Mouse (Mus musculus): ENCODE data around the gene Sgms1. TPM values are rescaled to one million over a fixed set of nuclear protein-coding genes. Genes with fewer than 3 reads are reported as not detected.
A peak's percentile ranks its signal among the peaks of the same experiment; 100 is the strongest.
"Not testable (repeated sequence)": the region's sequence is repeated elsewhere in the genome, so short reads cannot be mapped to it uniquely, and the experiment has no call there.

The Sgms1 gene
- total RNA-seq, 2 experiments from 2014 or later = 55.3 to 63.9 TPM

DNA sequence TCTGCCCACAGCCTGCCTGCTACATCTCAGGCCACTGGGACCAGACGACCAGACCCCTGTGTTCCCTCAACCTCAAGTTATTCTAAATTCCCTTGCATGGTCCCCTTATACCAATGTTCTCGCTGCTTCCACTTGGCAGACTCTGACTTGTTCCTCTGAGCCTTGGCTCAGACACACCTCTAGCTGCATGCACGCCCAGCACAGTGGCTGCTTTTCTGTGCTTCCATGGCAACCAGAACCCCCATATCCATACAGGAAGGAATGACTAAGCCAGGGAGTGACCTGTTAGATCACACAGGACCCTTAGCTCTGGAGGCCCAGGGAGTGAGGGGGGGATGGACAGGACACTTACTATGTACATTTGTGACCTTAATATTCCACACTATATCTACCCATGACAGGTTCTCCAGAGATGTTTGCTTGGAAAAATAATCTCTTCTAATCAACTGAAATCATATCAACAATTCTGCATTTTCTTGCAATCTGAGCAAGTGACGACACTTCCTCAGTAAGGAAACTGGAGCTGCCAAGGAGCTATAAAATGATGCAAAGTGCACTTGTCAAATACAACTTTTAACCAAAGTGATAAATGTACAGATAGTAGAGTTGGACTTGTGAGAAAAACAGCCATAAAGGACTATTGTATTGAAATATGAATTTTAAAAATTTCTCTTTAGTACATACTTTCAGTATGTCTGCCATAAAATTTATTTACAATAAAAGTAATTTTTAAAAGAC is 252.5 kb downstream of the Sgms1 start:
- DNase-seq = peak; percentile 41 to 74

DNA sequence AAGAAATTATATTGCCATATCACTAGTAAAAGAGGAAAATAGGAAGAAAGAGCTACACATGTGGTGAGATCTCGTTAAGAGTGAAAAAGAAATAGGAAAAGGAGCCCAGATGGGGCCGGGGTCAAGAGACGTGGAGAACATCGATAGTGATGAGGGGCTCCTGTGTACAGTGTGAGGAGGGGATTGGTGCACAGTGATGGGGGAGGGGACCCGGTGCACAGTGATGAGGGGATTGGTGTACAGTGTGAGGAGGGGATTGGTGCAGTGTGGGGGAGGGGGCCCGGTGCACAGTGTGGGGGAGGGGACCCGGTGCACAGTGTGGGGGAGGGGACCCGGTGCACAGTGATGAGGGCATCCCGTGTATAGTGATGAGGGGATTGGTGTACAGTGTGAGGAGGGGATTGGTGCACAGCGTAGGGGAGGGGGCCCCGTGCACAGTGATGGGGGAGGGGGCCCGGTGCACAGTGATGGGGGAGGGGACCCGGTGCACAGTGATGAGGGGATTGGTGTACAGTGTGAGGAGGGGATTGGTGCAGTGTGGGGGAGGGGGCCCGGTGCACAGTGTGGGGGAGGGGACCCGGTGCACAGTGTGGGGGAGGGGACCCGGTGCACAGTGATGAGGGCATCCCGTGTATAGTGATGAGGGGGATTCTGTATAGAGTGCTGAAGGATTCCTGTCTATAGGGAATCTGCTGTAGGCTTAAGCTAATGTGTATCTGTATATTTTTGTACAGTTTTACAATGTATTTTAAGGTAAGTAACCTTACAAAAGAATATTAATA is 257.6 kb downstream of the Sgms1 start:
- not testable (repeated sequence) for DNase-seq

DNA sequence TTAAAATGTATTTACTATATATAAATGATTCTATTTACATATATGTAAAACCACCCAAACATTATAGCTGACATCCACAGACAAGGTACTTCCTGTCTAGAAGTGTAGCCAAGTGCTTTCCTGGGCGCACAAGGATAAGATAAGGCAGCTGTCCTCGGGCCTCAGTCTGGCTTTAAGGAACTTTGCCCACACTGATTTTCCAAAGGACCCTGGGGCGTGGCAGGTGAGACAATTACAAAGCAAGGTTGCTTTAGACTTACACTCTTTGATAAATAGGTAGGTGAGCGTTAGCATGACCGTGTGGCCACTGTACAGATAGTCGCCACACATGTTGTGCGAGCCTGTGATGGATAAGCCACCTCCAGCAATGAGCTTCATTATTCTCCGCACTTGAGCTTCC is 260.2 kb downstream of the Sgms1 start:
- no peak for DNase-seq

DNA sequence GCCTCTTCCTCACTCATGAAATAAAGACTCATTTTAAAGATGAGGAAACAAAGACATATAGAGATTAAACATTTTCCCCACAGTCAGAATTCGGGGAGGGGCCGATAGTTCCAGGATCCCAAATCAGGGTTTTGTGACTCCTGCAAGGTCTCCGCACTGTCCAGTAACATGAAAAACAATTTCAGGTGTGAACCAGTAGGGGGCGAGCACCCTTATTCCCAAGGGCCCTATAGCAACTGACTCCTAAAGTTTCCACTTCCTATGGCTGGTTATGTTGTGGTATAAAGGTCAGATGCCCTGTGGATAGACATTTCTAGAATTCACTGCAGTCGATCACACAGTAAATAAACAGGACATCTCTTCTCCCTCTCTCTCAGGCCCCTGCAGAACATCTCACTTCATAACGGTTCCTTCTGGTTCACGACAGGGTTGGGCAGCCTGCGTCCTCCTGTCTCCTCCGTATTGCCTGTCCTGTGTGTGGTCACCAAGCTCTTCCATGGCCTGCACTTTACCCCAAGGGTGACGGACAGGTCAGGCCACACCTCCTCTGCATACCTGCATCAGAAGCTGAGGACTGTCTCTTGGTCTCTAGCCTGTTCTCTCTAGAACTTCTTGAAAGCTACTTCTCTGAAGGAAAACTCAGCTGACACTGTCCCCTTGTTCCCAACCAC is 262.2 kb downstream of the Sgms1 start:
- peak in 1 of 2 experiments; percentile 35 for DNase-seq

DNA sequence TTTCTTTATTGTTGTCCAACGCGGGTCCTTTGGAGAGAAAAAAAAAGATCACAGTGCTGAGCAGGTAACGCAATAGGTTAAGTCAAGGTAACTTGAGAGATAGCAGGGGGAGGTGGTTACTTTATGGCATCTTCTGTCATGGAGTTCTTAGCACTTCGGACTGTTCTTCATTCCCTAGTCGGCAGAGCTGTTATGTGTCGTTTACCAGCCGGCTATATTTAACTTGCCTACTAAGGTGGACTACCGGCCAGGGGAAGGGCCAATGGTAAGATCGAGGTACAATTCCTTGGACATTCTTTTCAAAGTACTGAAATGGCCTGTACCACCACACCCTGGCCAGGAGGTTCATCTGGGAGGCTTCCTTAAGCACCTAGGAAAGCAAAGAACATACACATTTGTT is 265.4 kb downstream of the Sgms1 start:
- no peak for DNase-seq

DNA sequence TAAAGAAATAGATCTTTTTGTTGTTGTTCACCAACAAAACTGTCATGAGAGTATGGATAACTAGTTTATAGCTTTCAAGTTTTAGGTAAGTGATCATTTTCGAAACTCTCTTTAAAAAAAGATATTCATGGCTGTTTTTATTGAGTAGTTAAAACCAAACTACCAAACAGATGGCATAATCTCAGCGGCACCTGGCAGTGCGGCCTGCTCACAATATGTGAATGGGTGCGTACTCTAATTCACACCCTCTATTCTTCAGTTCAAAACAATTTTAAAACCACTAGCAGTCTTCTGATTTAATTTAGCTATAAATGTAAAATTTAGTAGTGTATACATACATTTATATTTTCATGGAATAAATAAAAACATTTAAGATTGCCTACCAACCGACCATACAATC is 266.3 kb downstream of the Sgms1 start:
- DNase-seq = no peak

DNA sequence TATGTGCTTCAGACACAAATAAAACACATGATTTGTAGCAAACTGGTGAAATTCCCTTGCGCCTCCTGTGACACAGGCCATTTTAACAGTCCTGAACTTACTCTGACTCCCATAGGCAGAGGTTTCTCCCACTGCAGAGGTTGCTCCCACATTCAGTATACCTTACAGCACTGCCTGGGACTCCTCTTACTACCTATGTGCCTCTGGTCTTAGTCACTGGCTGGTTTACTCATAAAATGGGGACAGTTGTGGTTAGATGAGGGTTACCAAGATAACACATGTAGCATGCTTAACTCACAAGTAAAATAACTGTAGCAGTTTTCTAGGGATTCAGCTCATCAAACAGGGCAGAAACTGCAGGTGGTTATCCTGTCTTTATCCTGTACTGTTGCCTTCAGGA is 268.7 kb downstream of the Sgms1 start:
- no peak for DNase-seq

DNA sequence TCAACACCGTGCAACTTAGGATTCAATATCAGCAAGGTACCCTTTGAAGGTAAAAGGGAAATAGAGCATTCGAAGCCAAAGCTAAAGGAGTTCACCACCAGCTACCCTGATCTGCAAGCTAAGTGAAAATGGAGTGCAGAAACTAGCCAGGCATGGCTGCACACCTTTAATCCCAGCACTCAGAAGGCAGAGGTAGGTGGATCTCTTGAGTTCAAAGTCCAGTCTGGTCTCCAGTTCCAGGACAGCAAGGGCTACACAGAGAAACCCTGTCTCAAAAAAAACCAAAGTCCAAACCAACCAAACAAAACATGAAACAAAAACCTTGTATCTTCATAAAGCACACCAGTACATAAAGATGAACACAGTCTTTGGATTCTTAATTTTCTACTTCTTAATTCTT is 269.8 kb downstream of the Sgms1 start:
- DNase-seq = no peak

DNA sequence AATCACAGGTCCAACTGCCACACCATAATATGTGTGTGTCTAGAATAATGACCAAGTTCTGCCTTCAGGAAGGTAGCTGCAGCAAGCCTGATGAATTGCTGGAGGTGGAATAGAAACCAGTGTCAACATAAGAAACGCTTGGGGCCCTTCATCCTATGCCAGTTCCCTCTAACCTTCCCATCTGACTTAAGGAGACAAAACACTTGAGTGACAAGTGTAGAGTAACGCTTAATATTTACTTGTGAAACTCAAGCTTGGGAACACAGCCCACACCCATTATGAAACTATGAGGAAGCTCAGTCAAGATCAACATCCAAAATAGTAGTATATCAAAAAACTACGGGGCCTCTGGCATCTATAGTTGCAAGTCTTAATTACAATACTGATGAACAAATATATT is 271.0 kb downstream of the Sgms1 start:
- DNase-seq = no peak

DNA sequence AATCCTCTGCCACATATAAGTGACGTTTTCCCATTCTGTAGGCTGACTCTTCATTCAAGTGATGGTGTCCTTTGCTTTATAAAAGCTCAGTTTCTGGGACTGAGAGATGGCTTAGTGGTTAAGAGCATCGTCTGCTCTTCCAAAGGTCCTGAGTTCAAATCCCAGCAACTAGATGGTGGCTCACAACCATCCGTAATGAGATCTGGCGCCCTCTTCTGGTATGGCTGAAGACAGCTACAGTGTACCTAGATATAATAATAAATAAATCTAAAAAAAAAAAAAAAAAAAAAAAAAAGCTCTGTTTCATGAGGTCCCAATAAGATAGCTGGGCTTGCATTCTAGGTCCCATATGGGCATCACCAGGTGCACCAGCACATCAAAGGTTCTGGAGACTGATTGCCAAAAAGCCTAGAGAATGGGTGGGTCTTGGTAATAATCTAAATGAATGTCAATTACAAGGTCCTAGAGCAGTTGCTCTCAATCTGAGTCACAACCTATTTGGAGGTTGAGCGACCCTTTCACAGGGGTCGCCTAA is 272.0 kb downstream of the Sgms1 start:
- DNase-seq = no peak

DNA sequence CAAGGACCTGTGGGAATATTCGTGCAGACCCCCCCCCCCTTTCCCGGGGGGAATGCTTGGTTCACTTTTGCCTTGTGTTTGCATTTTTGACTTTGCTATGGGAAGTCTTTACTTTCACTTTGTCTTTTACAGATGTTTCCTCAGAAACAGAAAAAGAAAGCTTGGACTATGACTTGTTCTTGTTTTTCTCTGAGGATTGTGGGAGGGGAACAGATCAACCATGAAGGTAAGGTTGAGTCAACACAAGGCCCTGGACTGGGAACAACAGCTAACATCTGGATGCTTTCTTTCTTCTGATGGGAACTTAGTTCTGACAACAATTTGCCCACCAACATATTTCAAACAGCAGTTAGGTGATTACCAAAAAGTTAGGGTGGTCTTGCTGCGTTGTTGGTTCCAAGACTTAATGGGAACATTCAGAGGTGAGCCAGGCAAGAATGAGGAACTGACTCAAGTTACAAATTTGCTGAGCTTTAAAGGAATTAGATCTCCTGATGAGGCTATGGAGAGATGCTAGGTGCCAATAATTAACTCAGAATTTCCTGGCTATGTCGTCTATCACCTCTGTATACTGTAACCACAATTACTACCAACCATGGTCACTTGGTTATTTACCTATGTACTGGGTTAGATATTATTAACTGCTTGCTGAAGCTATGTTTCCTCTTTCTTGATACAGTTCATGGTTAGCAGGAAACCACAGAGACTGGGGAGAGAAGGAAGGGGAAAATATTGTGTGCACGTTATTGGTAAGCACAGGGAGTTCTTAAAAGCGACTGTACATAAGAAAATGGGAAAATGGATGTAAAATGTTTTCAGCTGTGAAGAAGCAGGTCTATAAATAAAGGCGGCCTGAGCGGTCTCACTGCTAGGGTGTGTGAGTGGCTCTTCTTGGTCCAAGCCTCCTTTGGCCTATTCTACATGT is 277.4 kb downstream of the Sgms1 start:
- no peak for DNase-seq

DNA sequence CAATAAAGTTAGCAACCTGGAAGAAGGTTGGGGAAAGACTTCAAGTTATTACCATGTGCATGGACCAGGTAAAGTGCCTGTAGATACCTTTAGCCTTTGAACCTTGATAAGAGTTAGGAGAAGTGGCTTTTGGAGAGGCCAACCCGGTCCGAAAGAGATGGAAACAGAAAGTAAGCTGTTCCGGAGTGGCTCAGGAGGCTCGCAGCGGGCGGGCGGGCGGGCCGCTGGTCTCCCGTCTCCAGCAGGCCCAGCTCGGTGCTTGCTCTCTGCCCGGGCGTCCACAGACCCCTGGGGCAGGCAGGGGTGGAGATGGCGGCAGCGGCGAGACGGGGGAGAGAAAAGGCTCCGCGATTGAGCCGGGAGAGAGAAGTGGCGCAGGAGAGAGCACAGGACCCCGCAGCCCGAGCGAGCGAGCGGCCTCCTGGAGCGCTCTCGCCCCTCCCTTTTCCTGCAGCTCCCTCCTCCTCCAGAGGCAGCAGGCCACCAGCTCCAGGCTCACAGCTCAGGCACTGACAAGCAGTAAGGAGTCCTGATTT is 281.7 kb downstream of the Sgms1 start, which contains the start of gene Asah2:
TSS of gene Asah2 (minus strand) at position 441 of the 536 bp plus-strand sequence.
- DNase-seq = peak; percentile 88 to 90

DNA sequence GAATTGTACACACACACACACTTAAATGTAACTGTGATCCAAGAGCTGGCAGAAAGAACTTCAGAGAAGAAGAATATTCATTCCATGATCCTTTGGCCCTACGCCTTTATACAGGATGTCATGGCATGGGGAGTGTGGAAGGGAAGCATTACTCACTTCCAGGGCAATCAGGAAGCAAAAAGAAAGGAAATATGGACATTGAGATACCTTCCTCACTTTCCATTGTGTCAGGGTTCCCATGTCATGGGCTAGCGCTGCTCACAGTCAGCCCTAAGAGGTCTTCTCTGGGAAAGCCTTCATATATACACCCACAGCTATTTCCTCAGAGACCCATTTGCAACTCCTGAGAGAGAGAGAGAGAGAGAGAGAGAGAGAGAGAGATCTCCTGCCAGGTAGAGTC is 282.8 kb downstream of the Sgms1 start:
- no peak for DNase-seq

DNA sequence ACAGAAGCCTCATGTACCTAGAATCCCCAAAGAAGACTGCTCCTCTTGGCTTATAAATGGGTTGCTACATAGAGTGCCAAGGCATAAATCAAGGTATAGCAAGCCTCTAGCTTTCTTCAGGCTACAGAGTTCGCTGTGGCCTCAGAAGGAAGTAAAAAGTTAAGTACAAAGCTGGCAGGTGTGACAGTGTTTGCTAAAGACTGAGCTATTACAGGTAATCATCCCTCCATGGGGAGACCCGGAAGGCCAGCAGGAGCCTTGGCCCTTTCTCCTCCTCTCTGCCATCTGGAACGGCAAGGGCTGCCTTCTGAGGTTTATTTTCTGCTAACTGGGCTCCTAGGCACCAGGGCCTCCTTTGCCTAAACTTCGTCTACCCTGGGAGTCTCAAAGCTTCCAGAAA is 285.3 kb downstream of the Sgms1 start:
- DNase-seq = no peak

DNA sequence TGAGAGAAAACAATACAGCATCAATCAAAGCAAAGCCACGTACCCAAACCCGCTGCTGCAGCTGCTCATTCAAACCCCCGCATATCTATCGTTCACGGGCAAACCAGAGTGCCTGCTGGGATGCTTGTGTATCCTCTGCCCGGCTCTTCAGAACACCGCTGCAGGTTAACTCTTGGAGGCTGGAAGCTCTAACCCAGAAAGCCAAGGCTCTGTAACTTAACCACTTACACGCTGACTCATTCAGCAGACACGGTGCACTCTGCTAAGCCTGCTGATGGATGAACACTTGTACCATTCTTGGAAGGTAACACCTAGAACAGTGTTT is 286.6 kb downstream of the Sgms1 start:
- DNase-seq = no peak

DNA sequence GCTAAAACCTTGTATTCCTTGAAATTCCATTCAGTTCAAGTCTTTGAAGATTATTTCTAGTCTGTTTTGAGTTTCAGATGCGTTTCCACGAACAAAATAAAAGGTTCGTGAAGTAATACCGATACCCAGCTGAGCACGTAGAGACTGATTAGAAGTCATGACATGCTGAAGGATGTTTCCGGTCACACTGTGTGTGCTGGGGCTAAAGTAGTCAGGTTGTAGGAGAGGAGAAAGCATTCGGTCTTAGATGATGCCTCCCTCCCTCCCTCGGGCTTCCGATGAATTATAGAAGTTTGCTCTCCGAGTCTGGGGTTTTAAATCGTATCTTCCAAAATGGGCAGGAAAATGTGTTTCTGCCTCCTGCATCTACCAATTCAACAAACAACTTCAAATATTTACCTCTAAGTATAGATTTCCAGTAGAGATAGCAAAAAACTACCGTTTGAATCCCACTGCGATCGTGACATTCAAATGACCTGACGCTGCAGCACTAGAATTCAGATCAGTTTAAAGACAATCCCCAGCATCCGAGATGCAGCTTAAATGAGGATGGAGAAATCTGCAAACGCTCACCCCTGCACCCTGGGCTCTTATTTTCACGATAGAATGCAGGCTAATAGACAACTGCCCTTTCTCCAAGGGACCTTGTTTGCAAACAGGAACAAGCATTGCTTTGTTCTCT is 287.1 kb downstream of the Sgms1 start:
- no peak for DNase-seq

DNA sequence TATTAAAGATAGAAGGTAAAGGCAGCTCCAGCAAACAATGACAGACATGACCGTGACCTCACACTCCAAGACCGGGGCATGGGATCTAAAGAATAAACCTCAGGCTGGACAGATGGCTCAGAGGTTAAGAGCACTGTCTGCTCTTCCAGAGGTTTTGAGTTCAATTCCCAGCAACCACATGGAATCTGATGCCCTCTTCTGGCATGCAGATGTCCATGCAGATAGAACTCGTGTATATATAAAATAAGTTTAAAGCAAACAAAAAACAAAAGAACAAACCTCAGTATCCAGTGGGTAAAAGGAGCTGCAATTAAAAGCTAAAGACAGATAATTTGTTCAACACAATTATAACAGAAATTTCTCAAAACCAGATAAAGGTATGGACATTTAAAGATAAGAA is 290.9 kb downstream of the Sgms1 start:
- DNase-seq = no peak

DNA sequence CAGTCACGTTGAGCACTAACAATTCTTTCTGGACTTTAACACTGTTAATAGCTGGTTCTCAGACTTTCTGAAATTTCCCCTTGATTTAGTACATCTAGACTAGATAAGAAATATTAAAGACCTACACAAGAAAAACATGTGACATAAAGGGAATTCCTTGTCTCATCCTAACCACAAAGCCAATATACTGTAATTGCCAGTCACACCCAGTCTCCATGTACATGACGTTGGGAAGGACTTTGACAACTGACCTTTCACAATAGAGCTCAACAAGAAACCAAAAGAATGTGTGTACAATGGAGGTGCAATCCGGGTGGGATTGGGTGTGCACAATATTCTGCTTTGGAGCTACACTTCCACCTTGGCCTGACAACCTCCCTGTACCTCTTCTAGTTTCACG is 297.2 kb downstream of the Sgms1 start:
- no peak for DNase-seq

DNA sequence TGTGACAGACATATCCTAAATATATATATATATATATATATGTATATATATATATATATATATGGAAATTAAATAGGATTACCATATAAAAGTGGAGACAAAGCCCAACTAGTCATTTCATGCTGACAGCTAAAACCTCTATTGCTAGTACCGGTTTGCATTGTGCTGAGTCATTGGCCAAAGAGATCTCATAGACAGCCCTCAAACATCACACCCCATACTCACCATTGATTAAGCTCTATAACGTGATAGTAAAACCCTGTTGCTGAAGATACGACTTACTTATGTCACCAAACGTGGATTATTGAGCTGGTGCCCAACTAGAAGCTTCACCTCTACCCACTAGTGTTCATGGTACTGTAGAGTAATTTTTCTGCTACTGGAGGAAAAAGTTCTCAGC is 298.7 kb downstream of the Sgms1 start:
- DNase-seq = no peak

DNA sequence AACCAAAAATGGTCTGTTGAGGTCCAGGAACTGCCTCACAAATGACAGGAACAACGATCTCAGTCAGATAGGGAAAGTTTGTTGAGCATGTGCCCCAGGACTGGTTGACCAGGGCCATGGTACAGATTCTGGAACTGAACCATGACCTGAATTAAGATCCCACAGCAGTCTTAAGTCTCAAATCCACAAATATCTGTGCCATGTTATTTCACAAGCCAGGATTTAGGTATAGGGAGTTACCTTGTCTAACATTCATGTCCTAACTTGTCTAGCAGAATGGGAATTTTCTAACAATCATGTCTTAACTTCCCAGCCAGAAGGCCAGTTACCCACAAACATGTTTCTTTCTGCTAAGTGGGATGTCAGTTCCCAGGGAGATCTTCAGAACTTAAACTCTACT is 300.9 kb downstream of the Sgms1 start:
- no peak for DNase-seq

All from heart, adult 18-20 months (tissue).